Mouse (Mus musculus) cerebellum, adult 18-20 months (tissue): ENCODE results near the gene Mlph.

Experiments used
- DNase-seq, 2 experiments: peaks; one replicate each; pipeline ENCODE4 v3.0.0; 2021

Gene Mlph

DNA sequence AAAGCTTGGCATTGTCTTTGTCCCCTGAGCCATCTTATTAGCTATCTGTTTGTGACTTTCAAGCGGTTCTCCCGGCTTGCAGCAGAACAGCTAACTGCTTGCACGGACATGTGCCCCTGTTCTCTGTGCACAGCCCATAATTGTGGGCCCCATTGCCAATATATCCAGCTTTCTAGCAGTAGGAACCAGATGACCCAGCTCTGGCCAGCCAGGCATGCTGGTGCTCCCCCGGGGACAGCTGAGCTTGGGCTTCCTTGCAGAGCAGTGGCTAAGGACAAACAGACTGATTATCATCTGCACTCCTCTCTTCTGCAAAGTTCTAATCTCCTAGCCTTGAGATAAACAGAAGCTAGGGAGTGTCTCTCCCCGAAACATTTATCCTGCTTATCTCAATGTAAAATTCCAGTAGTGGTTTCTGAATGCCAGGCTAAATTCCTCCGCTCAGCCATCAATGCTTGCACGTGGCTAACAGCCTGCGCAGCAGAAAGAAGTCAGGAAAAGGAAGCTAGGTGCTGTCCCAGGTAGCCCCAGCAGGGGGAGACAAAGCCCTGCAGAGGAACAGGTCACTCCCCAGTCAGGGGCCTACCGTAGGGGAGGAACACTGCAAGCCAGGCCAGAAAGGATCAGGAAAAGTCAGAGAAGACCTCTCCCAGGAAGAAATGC lies 58.2 kb downstream of the Mlph start:
- DNase-seq = peak; percentile 85 to 89

- no peak for DNase-seq
Observed at GRCm38 (mm10) chr1:90973574-90973911, 58.7 kb downstream of the Mlph start.

GRCm38 (mm10) chr1:90974906-90975649 lies 60.2 kb downstream of the Mlph start:
- DNase-seq = peak; percentile 10 to 22

GRCm38 (mm10) chr1:90975960-90976359 lies 61.1 kb downstream of the Mlph start:
- no peak for DNase-seq

DNA sequence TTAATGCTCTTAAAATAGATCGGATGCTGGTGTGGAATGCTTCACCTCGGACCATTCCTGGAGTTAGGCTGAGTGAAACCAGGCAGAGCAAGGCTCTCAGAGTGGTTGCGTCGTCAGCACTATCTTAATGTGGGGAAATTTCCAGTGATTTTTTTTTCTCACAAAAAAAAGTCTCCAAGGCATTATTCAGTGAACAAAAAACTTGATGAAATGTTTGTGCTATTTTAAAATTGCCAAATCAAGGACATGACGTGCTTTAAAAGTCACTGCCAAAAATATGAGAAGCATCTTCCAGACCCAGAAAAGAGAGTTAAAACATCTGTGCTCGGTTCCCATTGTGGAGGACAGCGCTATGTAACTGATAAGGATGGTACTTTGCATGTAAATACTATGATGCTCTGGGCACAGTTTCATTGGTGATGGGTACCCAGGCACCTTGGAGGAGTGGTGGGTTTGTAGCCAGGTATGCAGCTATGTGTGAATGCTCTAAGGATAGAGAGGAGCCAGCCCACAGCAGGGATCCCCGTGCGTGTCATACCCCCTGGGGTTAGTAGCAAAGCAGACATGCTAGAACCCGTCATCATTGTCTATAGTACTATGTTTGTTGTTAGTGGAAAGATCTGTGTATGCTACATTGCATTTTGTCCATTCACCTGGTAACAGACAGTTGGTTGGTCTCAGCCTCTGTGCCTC lies 65.9 kb downstream of the Mlph start:
- DNase-seq = no peak

- DNase-seq = no peak
Observed at GRCm38 (mm10) chr1:90981346-90981745, 66.5 kb downstream of the Mlph start.

- DNase-seq = no peak
Observed at GRCm38 (mm10) chr1:90995916-90996315, 81.0 kb downstream of the Mlph start.

- no peak for DNase-seq
Observed at GRCm38 (mm10) chr1:90997136-90997535, 82.3 kb downstream of the Mlph start.

- no peak for DNase-seq
Observed at GRCm38 (mm10) chr1:90997641-90998040, 82.8 kb downstream of the Mlph start.

GRCm38 (mm10) chr1:90998268-90998890 lies 83.5 kb downstream of the Mlph start, which contains the start of gene Lrrfip1:
Gene Lrrfip1 (plus strand): TSS chr1:90998737.
- peak; percentile 20 to 61 for DNase-seq

DNA sequence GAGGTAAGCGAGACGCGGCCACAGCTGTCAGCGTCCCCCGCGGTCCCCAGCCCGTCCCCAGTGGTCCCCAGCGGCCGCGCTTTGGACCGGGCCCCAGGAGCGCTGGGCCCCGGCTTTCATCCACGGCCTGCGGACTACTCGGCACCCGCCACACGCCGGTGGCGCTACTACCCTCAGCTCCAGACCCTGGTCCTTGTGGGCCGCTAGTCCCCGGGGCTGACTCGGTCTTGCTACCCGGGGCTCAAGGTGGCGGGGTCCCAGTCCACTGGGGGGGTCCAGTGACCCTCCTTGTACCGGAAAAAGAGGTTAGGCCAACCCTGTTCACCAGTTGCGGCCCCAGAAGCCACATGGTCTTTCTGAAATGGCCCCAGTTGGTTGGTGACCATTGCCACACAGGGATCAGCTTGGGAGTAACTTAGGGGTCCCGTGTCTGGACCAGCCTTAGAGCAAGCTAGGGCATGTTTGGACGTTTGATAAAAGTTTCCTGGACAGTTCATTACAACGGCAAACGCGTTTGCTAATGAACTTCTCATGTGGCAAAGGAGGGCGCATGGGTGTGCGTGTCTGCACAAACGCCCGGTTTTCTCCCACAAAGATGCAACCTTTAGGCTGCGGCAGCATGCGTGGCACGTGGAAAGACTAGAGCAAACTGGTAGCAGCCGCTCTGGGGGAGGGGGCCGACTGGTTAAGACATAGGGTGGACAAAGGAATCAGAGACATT lies 84.2 kb downstream of the Mlph start:
- DNase-seq = no peak

- no peak for DNase-seq
Observed at GRCm38 (mm10) chr1:90999911-91000601, 85.2 kb downstream of the Mlph start.
